Mouse (Mus musculus) left cerebral cortex, adult 2 months (tissue): Measurements from ENCODE around the gene Gm21293. TPM values are rescaled to one million over a fixed set of nuclear protein-coding genes. Genes with fewer than 3 reads are reported as not detected.
"Not testable (repeated sequence)": the region's sequence is repeated elsewhere in the genome, so short reads cannot be mapped to it uniquely, and the experiment has no call there.

Source experiments
- DNase-seq, 2 experiments: peaks; one replicate each; pipeline ENCODE4 v3.0.0; 2021 to 2022; ENCODE audit warnings: low spot score in 2 of 2, mixed read lengths in 1 of 2; ENCODE audit errors: extremely low spot score in 1 of 2
- H3K27ac ChIP-seq: fragments of 200-600 bp; 2 replicates; pipeline ENCODE4 v1.8.1; 2022
- H3K4me3 ChIP-seq: fragments of 200-600 bp; 2 replicates; pipeline ENCODE4 v1.8.1; 2022
- CTCF ChIP-seq: fragments of 200-600 bp; IDR thresholded peaks from 2 replicates; pipeline ENCODE4 v1.8.1; 2022; ENCODE audit warnings: antibody characterized with exemption, mild to moderate bottlenecking, moderate library complexity
- intact Hi-C: fragments of 180-260 bp; cut with DNase I; formaldehyde crosslinking; loops from one replicate; pipeline ENCODE4 v1.15.1; 2025
- long read RNA-seq, 2 experiments: library from polyadenylated mRNA; stranded (forward); transcript quantifications; one replicate each; pipeline ENCODE4 v2.0.0; 2021; ENCODE audit warnings: borderline mapping rate in 2 of 2
- total RNA-seq, 2 experiments: library from RNA; stranded (reverse); gene quantifications; 2 replicates each; pipeline ENCODE4 v1.2.3; 2021

The Gm21293 gene
- total RNA-seq: not detected
- long read RNA-seq, experiment 1: 0 reads
- long read RNA-seq, experiment 2: 0 reads

- DNase-seq, H3K4me3 ChIP-seq, H3K27ac ChIP-seq, intact Hi-C loops: not testable (repeated sequence)
Measured at GRCm38 (mm10) chr10:104142687-104143086, at the start of gene Gm21293. Gene Gm21293, plus strand, starts transcription at chr10:104142987.

GRCm38 (mm10) chr10:104110044-104110443, 32.7 kb upstream of the Gm21293 start:
- H3K4me3 ChIP-seq: no peak overlapping the region
- no peak for DNase-seq
- no peak overlapping the region for H3K27ac ChIP-seq
- no peak for TF ChIP-seq CTCF
- intact Hi-C loops: no loop called here

- H3K4me3 ChIP-seq: no peak overlapping the region
- no peak for DNase-seq
- H3K27ac ChIP-seq: no peak overlapping the region
- no peak for TF ChIP-seq CTCF
- intact Hi-C loops: no loop called here
Measured at GRCm38 (mm10) chr10:104118312-104118711, 24.5 kb upstream of the Gm21293 start.

GRCm38 (mm10) chr10:104151197-104151596, 8.4 kb downstream of the Gm21293 start, which contains the start of gene Gm6763:
Gene Gm6763, plus strand, starts transcription at chr10:104151497.
- intact Hi-C loops, H3K27ac ChIP-seq, H3K4me3 ChIP-seq, DNase-seq: not testable (repeated sequence)

GRCm38 (mm10) chr10:104159706-104160105, 16.9 kb downstream of the Gm21293 start, which contains the start of gene Gm8764:
Gene Gm8764, plus strand, starts transcription at chr10:104160006.
- H3K27ac ChIP-seq, H3K4me3 ChIP-seq, intact Hi-C loops, DNase-seq: not testable (repeated sequence)

GRCm38 (mm10) chr10:104168215-104168614, 25.4 kb downstream of the Gm21293 start, which contains the start of gene Gm21304:
Gene Gm21304, plus strand, starts transcription at chr10:104168515.
- intact Hi-C loops, H3K27ac ChIP-seq, DNase-seq, H3K4me3 ChIP-seq: not testable (repeated sequence)

GRCm38 (mm10) chr10:104176724-104177123, 33.9 kb downstream of the Gm21293 start, which contains the start of gene Gm21312:
Gene Gm21312, plus strand, starts transcription at chr10:104177024.
- intact Hi-C loops, DNase-seq, H3K4me3 ChIP-seq, H3K27ac ChIP-seq: not testable (repeated sequence)

GRCm38 (mm10) chr10:104185233-104185632, 42.4 kb downstream of the Gm21293 start, which contains the start of gene Gm20765:
Gene Gm20765, plus strand, starts transcription at chr10:104185533.
- DNase-seq, H3K4me3 ChIP-seq, intact Hi-C loops: not testable (repeated sequence)

GRCm38 (mm10) chr10:104193742-104194141, 51.0 kb downstream of the Gm21293 start, which contains the start of gene Gm4340:
Gene Gm4340, plus strand, starts transcription at chr10:104194042.
- intact Hi-C loops, DNase-seq, H3K4me3 ChIP-seq, H3K27ac ChIP-seq: not testable (repeated sequence)

More at GRCm38 (mm10) chr10:104185233-104185632, 42.4 kb downstream of the Gm21293 start, which contains the start of gene Gm20765:
- H3K27ac ChIP-seq: not testable (repeated sequence)

Other genes with a start within 250 kb of the Gm21293 start
- not detected for gene Gm6763, start 8.5 kb downstream of the Gm21293 start, total RNA-seq
- not detected for gene Gm8764, start 17.0 kb downstream of the Gm21293 start, total RNA-seq
- gene Gm21304, start 25.5 kb downstream of the Gm21293 start, total RNA-seq: not detected
- not detected for gene Gm21312, start 34.0 kb downstream of the Gm21293 start, total RNA-seq
- gene Gm20765, start 42.5 kb downstream of the Gm21293 start, total RNA-seq: not detected
- gene Gm4340, start 51.1 kb downstream of the Gm21293 start, total RNA-seq: not detected